Mouse (Mus musculus): Measurements from ENCODE around the gene Adgrf3.
"Not testable (repeated sequence)": the region's sequence is repeated elsewhere in the genome, so short reads cannot be mapped to it uniquely, and the experiment has no call there.

The Adgrf3 gene

DNA sequence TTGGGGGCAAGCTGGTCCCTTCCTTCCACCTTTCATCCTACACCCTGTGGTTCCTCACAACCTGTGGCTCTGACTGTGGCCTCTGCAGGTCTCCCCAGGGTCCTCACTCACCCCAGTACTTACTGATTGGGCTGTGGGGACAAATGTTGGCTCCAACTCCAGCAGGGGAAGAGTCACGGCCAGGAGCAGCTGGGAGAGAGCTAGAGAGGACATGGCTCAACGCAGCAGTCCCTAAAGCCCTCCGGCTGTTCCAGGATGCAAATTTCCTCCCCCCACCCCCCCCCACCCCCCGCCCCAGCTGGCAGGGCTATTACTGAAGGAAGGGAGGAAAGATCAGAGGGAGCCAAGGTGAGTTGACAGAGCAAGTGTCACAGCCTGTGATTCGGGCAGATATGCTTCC lies at the start of gene Adgrf3:
Adgrf3 (minus strand) TSS at position 230 of the 400 bp plus-strand sequence.
- no peak for DNase-seq

DNA sequence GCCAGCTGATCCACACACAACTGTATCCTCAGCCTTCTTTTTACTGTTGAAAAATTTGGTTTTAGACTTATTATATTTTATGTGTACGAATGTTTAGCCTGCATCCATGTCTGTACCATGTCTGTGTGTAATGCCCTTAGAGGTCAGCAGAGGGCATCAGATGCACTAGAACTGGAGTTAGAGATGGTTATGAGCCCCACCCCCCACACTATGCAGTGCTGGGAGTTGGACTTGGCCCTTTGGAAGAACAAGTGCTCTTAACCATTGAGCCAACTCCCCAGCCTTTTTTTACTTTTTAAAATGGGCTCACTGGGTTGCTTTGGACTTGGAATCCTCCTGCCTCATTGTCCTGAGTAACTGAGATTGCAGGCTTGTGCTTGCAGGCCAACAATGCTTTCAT lies 42.1 kb upstream of the Adgrf3 start:
- DNase-seq: no peak

DNA sequence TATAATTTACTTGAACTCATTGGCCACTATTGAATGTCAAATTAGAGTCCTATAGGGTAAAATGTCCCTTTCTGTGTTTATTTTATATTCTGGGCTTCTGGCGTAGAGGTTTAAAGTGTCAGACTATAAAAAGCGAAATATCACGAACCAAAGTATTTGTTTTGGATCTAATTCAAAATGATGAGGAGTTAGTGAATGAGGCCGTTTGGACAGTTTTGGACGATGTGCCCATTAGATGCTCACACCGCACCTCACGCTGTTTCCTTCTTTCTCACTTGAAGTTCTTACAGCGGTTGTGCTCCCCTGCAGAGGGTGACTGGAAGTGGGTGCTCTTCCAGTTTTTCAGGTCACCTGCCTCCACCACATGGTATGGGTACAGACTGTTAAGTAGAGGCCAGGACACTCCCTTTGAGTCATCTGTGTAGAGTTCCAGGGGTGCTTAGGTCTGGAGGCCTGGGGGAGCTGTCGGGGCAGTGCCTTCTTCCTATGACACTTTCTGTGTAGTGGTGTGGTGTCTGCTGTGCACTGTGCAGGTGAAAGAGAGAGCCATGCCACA lies 40.4 kb upstream of the Adgrf3 start:
- DNase-seq: no peak

DNA sequence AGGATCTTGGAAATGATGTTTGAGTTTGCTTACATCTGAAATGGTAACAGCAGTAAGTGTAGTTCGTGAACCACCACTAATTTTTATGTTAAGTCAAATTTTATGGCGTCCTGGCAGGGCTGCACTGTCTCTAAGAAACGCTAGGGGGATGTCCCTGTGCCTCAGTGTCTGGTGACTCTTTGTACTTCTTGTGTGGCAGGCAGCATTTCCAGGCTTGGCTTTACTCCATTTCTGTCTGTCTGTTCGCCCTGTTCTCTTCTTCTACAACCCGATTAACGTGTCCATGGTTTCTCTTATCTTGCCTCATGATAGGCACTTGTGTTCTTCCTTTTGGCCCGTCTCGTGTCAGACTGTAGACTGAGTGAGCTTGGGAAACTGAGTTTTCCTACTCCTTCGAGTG lies 38.2 kb upstream of the Adgrf3 start:
- peak; percentile 13 for DNase-seq

DNA sequence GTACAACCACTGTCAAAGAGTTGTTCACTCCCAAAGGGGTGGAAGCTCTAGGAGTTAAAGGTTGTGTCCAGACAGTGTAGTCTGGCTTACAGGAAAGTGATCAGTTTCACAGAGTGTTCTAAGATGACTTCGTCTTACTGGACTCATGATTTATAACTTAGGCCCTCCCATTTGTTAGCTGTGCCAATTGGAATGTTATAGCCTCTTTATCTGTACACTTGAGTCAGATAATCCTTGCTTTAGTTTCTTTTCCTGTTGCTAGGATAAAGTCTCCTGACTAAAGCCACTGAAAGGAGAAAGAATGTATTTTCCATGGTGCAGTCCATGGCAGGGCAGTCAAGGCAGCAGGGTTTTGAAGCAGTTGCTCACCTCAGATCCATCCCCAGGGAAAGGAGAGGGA lies 36.9 kb upstream of the Adgrf3 start:
- no peak for DNase-seq

DNA sequence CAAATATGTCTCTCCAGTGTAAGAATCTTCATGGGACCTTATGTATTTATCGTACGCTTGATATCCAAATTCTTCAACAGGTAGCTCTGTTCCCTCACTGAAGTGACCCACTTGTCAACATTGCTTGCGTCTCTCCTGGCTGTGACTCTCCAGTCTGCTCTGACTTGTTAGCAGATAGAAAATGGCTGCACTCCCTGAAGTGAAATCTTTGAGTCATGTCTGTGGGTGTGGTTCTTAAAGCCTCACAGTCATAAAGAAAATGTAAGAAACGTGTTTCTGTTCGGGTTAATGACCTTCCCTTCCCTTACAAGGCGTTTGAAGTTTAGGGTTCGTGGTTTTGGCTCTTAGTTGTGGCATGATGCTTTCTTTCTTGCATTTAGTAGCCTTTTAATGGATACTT lies 35.0 kb upstream of the Adgrf3 start:
- no peak for DNase-seq

DNA sequence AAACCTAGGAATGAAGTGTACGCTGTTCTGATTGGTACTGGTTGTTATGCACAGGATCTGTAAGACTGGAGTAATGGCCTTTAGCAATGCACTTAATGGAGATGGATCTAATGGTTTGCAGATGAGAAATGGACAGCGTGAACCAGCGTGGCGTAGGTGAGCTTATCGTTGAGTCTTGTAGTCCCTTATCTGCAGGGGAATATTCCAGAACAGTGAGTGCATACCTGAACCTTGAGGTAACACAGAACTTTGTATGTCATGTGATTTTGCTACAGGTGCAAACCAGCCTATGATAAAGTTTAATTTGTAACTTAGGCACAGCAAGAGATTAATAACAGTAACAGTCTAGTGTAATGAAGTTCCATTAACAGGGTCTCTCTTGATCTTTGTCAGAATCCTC lies 33.0 kb upstream of the Adgrf3 start:
- DNase-seq: no peak

DNA sequence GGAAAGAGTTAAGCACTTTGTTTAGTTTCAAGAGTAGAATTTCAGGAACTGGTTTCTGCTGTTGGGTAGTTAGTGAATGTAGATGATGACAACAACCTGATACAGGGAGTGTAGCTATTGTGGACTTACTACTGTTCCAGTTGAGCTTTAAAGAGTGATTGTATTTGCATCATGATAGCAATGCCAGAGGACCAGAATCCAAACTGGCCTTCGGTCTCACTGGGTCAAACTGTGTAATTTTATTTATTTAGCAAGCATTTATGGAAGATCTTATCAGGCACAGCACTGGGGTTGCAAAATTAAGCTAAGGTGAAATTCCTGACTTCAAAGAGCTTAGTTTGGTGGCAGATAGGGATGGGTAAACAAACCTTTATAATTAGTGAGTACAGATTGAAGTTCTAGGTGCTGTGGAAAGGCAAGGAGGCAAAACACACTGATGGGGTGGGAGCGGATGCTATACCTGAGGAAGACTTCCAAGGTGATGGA lies 30.2 kb upstream of the Adgrf3 start:
- DNase-seq: no peak

DNA sequence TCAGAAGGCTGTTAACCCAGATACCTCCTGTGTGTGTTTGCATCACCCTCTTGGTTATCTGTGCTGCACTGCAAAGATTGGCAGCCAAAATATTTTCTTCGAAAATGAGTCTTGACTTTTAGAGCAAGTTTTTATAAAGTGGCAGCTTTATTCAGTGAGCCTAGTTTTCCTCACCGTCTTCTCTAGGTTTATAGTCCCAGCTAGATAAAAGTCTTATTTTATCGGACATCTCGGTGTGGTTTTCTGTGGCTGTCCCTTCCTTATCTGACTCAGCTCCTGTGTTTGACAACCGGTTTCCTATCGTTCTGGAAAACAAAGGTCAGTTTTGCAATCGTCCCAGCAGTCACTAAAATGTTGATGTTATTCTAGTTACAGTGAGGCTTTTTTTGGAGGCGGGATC lies 28.5 kb upstream of the Adgrf3 start:
- no peak for DNase-seq

DNA sequence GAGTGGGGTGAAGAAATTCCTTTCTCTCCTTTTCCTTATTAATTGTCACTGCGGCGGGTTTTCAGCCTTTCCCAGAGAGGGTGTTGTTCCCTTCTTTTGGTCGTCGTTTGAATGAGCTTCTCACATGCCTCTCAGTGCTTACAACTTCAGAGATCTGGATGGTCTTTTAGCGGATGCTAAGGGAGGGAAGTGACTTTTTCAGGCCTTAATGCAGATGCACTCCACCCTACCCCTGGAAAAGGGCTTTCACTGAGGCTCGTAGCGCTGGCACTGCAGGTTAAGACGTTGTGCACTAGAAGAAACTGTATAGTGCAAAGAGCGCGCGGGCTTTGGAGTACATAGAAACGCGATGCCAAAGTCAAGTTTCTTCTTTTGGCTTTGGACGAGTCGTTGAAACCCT lies 27.5 kb upstream of the Adgrf3 start:
- no peak for DNase-seq

DNA sequence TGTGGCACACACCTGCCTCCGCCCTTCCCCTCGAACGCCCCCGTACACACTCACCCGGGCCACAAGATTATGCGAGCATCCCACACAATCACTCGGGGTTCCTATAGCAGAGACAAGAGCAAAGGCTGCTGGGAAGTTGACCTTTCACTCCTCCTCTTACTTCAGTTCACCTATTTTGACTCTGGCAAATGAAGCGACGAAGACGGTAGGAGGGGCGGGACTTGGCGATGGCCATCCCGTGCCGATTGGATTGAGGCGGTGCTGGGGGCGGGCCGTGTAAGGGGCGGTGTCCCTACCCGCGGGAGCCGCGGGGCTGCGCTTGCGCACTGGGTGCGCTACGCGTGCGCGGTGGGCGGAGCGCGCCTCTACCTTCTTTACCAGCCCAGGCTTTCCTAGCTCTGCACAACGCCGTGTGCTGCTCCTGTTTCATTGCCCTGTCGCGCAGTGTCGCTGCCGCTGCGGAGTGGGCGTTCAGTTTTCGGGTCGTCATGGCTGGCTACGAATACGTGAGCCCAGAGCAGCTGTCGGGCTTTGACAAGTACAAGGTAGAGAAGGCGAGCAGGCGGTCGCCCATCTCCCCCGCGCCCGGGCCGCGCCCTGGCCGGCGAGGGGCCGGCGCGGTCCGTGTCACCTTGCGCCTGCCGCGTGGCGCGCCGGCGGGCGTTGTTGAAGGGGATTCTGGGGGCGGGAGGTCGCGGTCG lies 26.9 kb upstream of the Adgrf3 start, which contains the start of gene Selenoi:
Selenoi (plus strand) TSS at position 311 of the 701 bp plus-strand sequence.
- peak; percentile 99 for DNase-seq

DNA sequence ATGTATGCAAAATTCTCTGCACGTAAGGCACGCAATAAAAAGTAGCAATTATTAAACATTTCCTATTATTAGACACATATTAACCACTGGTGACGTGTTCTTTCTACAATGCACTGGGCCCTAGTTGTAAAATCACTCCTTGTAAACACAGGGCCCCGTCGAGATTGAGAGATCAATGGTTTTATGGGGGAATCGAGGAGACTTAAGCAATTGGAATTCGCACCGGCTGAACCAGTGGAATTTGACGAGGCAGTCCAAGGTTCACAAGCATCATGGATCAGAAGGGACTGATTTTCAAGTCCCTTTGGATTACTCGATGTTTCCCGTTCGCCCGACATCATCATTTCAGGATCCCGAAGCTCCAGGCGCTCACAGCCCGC lies 26.4 kb upstream of the Adgrf3 start:
- no peak for DNase-seq

DNA sequence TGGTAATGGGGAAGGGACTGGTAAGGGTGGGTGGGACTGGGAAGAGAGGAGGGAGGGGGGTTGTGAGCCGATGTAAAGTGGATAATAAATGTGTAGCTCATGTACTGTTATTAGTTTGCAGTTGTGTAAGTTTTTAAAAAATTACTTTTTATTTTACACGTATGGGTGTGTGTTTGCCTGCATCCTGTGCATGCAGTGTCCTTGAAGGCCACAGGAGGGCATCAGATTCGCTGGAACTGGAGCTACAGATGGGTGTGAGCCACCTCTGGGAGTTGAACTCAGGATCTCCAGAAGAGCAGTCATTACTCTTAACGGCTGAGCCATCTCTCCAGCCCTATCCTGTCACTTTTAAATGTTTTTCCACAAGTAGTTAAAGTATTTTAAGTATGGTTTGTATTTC lies 25.4 kb upstream of the Adgrf3 start:
- DNase-seq: peak; percentile 39

DNA sequence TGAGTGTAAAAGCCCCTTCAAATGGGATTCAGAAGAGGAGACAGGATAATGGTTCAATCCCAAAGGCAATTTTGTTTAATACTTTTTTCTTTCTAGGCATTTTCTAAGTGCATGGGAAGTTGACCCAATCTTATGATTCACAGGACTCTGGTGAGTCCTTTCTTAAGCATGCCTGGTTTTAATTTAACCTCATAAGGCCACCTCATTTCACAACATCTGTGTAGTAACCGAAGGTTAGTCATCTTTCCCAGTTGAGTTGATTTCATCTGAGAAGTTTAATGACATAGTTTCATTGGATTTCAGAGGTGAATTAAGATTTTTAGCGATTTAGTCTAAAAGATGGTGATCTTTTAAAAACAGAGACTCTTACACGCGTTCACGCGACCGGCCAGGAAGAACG lies 17.2 kb upstream of the Adgrf3 start:
- no peak for DNase-seq

DNA sequence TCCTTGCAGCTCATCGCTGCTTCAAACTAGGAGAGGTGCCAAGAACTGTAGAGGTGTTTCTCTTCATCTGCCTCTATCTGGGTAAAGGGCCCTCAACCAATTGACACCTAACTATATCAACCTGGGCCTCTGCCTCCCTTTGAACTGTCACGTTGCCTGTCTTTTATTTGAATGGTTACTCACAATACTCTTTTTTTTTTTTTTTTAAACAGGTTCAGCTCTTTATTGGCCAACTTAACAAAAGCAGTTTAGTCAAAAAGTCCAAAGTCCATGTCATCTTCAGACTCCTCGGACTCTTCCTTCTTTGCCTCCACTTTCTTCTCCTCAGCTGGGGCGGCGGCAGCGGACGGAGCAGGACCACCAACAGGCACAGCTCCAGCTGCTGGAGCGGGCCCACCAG lies 15.1 kb upstream of the Adgrf3 start:
- DNase-seq: no peak

DNA sequence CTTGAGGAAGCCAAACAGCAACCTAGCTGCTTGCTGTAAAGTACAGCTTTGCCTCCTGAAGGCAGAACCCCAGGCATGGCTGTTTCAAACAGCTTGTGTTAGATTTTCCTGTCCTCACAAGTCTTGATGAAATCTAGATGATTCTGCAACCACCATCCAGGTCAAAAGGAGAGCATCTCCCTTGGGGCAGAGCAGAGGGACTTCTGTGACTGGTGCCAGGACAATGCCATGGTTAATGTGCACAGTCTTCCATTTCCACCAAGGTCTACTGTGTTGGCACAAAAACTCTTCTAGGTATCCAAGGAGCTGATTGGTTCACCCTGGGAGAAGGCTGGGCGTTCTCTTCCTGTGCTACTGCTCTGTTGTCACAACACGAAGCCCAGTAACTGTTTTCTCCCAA lies 14.2 kb upstream of the Adgrf3 start:
- DNase-seq: no peak

DNA sequence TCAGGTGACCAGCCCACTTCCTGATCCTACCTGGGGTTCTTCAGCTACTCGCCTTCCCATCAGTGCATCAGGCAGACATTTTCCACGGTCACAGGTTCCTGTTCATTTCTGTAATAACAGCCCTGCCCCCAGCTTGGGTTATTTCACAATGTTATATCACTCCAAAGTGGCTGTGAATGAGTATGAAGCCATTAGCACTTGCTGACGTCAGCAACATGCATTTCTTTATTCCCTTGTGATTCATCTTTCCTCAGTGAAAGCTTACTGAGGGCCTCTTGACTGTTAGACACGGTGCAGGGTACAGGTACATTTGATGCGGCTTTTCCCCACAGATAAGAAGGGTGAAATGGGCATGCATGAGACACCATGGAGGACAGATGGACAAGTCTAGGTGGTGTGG lies 10.4 kb upstream of the Adgrf3 start:
- DNase-seq: no peak

DNA sequence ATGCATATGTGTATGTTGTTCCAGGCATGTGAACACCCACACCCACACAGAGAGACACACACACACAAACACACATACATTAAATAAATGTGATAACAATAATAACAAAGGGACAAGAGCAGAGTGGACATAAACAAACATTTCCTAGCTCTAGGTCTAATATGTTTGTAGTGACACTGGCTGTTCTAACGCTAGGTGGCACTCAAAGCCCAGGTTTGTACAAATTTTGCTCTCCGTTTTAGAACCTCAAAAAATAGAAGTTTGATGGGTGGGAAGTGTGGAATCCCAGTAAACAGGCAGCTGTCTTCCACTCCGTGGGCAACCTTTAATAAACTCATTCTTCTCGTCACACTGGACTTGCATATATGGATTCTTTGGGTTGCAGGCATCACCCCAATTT lies 9.4 kb upstream of the Adgrf3 start:
- DNase-seq: peak; percentile 77

DNA sequence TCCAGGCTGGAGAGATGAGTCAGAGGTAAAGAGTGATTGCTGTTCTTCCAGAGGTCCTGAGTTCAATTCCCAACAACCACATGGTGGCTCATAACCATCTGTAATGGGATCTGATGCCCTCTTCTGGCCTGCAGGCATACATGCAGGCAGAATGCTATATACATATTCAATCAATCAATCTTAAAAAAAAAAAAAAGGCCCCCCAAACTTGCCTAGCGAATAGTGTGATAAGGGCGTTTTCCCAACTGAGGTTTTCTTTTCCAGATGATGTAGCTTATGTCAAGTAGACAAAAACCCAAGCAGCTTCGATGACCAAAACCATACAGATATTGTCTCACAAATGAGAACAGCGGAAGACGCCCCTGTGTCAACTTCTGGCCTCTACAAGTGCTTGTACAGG lies 5.2 kb upstream of the Adgrf3 start:
- not testable (repeated sequence) for DNase-seq

DNA sequence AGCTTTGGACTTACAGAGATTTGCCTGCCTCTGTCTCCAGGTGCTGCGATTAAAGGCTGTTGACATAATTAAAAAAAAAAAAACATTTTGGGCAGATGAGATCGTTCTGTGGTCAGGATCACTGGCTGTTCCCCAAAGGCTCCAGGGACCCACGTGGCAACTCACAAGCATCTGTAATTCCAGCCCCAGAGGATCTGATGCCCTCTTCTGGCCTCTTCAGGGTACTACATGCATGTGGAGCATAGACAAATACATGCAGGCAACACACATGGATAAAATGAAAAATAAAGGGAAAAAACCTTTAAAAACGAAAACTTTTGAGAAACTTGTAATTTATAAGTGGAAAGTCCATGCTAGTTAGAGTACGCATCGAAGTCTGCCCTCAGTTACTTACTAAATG lies 1.8 kb upstream of the Adgrf3 start:
- peak; percentile 26 for DNase-seq

DNA sequence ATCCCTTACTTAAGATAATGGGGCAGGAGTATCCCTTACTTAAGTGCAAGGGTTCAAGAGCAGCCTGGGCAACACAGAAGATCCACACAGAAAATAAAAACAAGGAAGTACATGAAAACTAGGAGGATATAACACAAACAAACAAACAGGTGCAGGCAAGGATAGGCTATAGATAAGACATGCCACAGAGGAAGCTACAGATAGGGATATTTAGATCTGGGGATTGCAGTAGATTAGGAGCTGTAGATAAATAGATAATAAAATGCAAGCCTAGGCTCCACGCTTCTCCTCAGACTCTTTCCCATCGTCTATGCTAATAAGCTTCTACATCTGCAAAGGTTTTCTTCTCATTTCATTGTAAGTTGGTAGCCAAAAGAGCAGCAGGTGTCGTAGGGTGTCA lies 488 bp downstream of the Adgrf3 start:
- no peak for DNase-seq

DNA sequence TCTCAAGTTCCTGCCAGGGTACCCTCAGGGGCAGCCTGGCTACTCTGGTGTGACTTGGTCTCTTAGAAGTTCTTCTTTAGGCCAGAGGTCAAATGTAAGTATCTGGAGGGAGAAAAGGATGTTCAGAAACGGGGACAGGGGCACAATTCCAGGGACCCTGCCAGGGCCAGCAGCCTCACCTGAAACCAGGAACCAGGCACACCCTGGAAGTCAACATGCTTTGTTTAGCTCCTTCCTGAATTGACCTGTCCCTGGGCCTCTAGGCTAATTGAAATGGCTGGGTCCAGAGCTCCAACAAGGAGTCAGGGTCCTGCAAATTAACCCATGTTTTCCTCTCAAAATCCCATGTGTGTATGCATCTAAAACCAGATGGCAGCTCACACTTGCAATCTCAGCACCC lies 1.1 kb downstream of the Adgrf3 start:
- DNase-seq: no peak

DNA sequence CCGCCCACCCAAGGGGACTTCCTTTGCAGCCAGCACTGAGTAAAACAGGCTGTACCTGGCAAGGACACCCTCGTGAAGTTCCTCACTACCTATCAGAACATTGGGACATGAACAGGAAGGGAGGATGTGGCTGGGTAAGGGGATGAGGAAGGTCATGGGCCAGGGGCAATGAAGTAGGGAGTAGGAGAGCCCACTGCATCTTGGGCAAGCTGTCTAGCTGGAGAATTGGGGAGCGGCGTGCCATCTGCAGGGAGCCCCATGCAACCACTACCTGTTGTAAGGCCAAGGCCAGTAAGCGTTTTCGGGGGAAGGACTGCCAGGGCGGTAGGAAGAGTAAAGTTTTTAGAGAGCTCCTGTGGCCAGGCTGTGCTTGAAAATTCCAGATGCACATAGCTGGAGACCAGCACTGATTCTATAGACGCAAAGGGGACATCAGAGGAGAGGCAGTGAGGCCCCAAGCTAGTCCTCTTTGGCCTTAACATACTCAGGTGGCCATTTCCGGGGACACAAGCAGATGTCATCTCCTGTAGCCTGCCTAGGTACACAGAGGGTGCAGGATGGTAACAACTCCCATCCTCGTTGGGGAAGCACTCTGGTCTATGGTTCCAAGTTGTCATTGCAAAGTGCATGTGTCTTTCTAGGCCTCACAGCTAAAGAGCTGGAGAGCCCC lies 2.2 kb downstream of the Adgrf3 start:
- DNase-seq: no peak

DNA sequence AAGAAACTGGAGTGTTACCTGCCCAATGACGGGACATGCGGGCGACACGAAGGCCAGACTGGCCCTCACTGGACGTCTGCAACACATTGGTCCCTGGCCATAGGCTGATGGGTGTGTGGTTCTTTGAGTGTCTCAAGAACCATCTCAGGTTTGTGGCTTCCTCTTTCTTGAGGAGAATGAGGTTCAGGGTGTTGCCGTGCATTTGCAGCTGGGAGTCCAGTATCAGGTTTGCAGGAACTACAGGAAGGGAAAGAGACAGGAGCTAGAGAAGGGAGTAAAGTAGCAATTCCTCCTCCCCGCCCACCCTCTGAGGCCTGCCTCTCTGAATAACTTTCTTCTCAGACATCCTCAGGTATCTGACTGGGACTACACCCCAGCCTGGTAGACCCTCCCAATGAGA lies 3.3 kb downstream of the Adgrf3 start:
- no peak for DNase-seq
